Mouse (Mus musculus) embryonic fibroblast, embryonic 13.5 days (primary cell): Measurements from ENCODE around the gene 0610037L13Rik. TPM values are rescaled to one million over a fixed set of nuclear protein-coding genes. Genes with fewer than 3 reads are reported as not detected.

Experiments
- H3K27ac ChIP-seq: 2 replicates; pipeline ENCODE4 v1.5.1; 2012; ENCODE audit warnings: low read length, control low read depth, inconsistent platforms; ENCODE audit not compliant: insufficient read depth
- H3K4me1 ChIP-seq: 2 replicates; pipeline ENCODE4 v1.6.1; 2011; ENCODE audit warnings: low read length; ENCODE audit not compliant: control insufficient read depth, insufficient read depth
- H3K4me3 ChIP-seq: 2 replicates; pipeline ENCODE4 v1.5.1; 2011; ENCODE audit warnings: mild to moderate bottlenecking, control low read depth, low read length; ENCODE audit not compliant: insufficient read depth
- CTCF ChIP-seq: IDR thresholded peaks from 2 replicates; pipeline ENCODE4 v1.5.1; 2011; ENCODE audit warnings: mild to moderate bottlenecking, control low read depth, low read length, moderate library complexity, borderline replicate concordance; ENCODE audit not compliant: insufficient read depth
- POLR2A ChIP-seq: IDR thresholded peaks from 2 replicates; pipeline ENCODE4 v1.6.1; 2011; ENCODE audit warnings: low read depth, mild to moderate bottlenecking, control low read depth, low read length, moderate library complexity
- polyA plus RNA-seq: library from polyadenylated mRNA; stranded (reverse); fragments of >200 nt; gene quantifications from 2 replicates; pipeline ENCODE4 v1.2.4, GENCODE M21; 2011; ENCODE audit warnings: low read depth; ENCODE audit not compliant: missing spikeins, insufficient read length

The 0610037L13Rik gene
- polyA plus RNA-seq, 1 experiment, result 67.6 TPM

GRCm38 (mm10) chr4:107906561-107906960, 16.9 kb downstream of the 0610037L13Rik start:
- TF ChIP-seq CTCF (no peak), POLR2A (no peak)

GRCm38 (mm10) chr4:107910020-107910419, 20.4 kb downstream of the 0610037L13Rik start:
- no peak overlapping the region for H3K4me3 ChIP-seq
- no peak overlapping the region for H3K27ac ChIP-seq
- TF ChIP-seq CTCF (no peak), POLR2A (no peak)
- no peaks in the 10 kb centered on the region for H3K4me1 ChIP-seq

More at GRCm38 (mm10) chr4:107906561-107906960, 16.9 kb downstream of the 0610037L13Rik start:
- Histone ChIP-seq H3K4me1 (no peaks in the 10 kb centered on the region), H3K4me3 (no peak overlapping the region), H3K27ac (no peak overlapping the region)

- Histone ChIP-seq H3K4me1 (no peaks in the 10 kb centered on the region), H3K4me3 (no peak overlapping the region), H3K27ac (no peak overlapping the region)
- TF ChIP-seq CTCF (no peak), POLR2A (no peak)
Observed at GRCm38 (mm10) chr4:107920336-107920735, 30.7 kb downstream of the 0610037L13Rik start.

GRCm38 (mm10) chr4:107921152-107921695, 31.6 kb downstream of the 0610037L13Rik start:
- no peak overlapping the region for H3K4me3 ChIP-seq
- no peak overlapping the region for H3K27ac ChIP-seq
- H3K4me1 ChIP-seq, result no peaks in the 10 kb centered on the region
- TF ChIP-seq CTCF (no peak), POLR2A (no peak)

GRCm38 (mm10) chr4:107921952-107922351, 32.3 kb downstream of the 0610037L13Rik start:
- H3K27ac ChIP-seq, result no peak overlapping the region
- TF ChIP-seq CTCF, result no peak
- TF ChIP-seq POLR2A, result no peak
- H3K4me1 ChIP-seq, result no peaks in the 10 kb centered on the region
- no peak overlapping the region for H3K4me3 ChIP-seq

- Histone ChIP-seq H3K27ac (peak within 1 kb of the TSS; percentile 67), H3K4me3 (peak within 1 kb of the TSS; percentile 82), H3K4me1 (no peaks in the 10 kb centered on the region)
- TF ChIP-seq POLR2A (peak; percentile 98), CTCF (no peak)
Observed at GRCm38 (mm10) chr4:107923145-107923802, 33.7 kb downstream of the 0610037L13Rik start, which contains the start of gene Cpt2. Gene Cpt2 (minus strand): TSS chr4:107923610.

GRCm38 (mm10) chr4:107923803-107924194, 34.2 kb downstream of the 0610037L13Rik start:
- Histone ChIP-seq H3K27ac (no peak overlapping the region), H3K4me1 (no peaks in the 10 kb centered on the region), H3K4me3 (no peak overlapping the region)
- TF ChIP-seq POLR2A (no peak), CTCF (no peak)

- Histone ChIP-seq H3K4me3 (no peak overlapping the region), H3K4me1 (no peaks in the 10 kb centered on the region), H3K27ac (no peak overlapping the region)
- no peak for TF ChIP-seq POLR2A
- no peak for TF ChIP-seq CTCF
Observed at GRCm38 (mm10) chr4:107928269-107928668, 38.7 kb downstream of the 0610037L13Rik start.

GRCm38 (mm10) chr4:107928726-107929125, 39.1 kb downstream of the 0610037L13Rik start:
- no peaks in the 10 kb centered on the region for H3K4me1 ChIP-seq
- no peak overlapping the region for H3K27ac ChIP-seq
- TF ChIP-seq POLR2A (no peak), CTCF (no peak)

GRCm38 (mm10) chr4:107931453-107931852, 41.8 kb downstream of the 0610037L13Rik start:
- no peak overlapping the region for H3K27ac ChIP-seq
- no peaks in the 10 kb centered on the region for H3K4me1 ChIP-seq
- no peak for TF ChIP-seq CTCF
- TF ChIP-seq POLR2A, result no peak
- H3K4me3 ChIP-seq, result no peak overlapping the region

More at GRCm38 (mm10) chr4:107928726-107929125, 39.1 kb downstream of the 0610037L13Rik start:
- no peak overlapping the region for H3K4me3 ChIP-seq
